Mouse (Mus musculus) erythroblast, adult 5-6 weeks (primary cell): ENCODE results near the gene Sae1. TPM values are rescaled to one million over a fixed set of nuclear protein-coding genes. Genes with fewer than 3 reads are reported as not detected.
A peak's percentile ranks its signal among the peaks of the same experiment; 100 is the strongest.

Experiments used
- ATAC-seq: replicated peaks from 2 replicates; pipeline ENCODE4 v1.8.0; 2016; ENCODE audit warnings: moderate number of reproducible peaks, mild to moderate bottlenecking, moderate TSS enrichment, inconsistent platforms; ENCODE audit not compliant: poor library complexity, low FRiP score, severe bottlenecking
- total RNA-seq, 2 experiments: library from RNA; stranded (forward) in 1 of 2; stranded (reverse) in 1 of 2; fragments of 150-400 nt in 1 of 2; fragments of 200-764, 138-1000 nt in 1 of 2; gene quantifications; 2 replicates each; pipeline versions ENCODE4 v1.2.3 to v1.2.4; 2015 to 2017; ENCODE audit warnings: low replicate concordance in 2 of 2

Sae1 gene
- total RNA-seq, 2 experiments from 2014 or later = 19.4 to 61.9 TPM

- ATAC-seq = no peak
Observed at GRCm38 (mm10) chr7:16366669-16367068, 20.9 kb downstream of the Sae1 start.

- ATAC-seq = no peak
Observed at GRCm38 (mm10) chr7:16366133-16366646, 21.4 kb downstream of the Sae1 start.

GRCm38 (mm10) chr7:16364901-16365500 is 22.6 kb downstream of the Sae1 start:
- ATAC-seq = no peak

- no peak for ATAC-seq
Observed at GRCm38 (mm10) chr7:16364319-16364718, 23.3 kb downstream of the Sae1 start.

- no peak for ATAC-seq
Observed at GRCm38 (mm10) chr7:16357602-16358001, 30.0 kb downstream of the Sae1 start.

- no peak for ATAC-seq
Observed at GRCm38 (mm10) chr7:16355854-16356594, 31.6 kb downstream of the Sae1 start.

- ATAC-seq = no peak
Observed at GRCm38 (mm10) chr7:16349999-16350398, 37.6 kb downstream of the Sae1 start.

GRCm38 (mm10) chr7:16345297-16345696 is 42.3 kb downstream of the Sae1 start:
- ATAC-seq = no peak

- ATAC-seq = no peak
Observed at GRCm38 (mm10) chr7:16344598-16344997, 43.0 kb downstream of the Sae1 start.

- ATAC-seq = no peak
Observed at GRCm38 (mm10) chr7:16337733-16338132, 49.9 kb downstream of the Sae1 start.

GRCm38 (mm10) chr7:16329146-16329545 is 58.5 kb downstream of the Sae1 start:
- ATAC-seq = no peak

- ATAC-seq = 0 out of 2 replicates have a peak, but pooled peaks have one; percentile 18
Observed at GRCm38 (mm10) chr7:16326607-16326971, 61.0 kb downstream of the Sae1 start.

GRCm38 (mm10) chr7:16325920-16326606 is 61.5 kb downstream of the Sae1 start:
- peak; percentile 95 for ATAC-seq

GRCm38 (mm10) chr7:16324661-16325060 is 62.9 kb downstream of the Sae1 start:
- ATAC-seq = no peak

GRCm38 (mm10) chr7:16320479-16320878 is 67.1 kb downstream of the Sae1 start:
- ATAC-seq = no peak

- no peak for ATAC-seq
Observed at GRCm38 (mm10) chr7:16319216-16319615, 68.4 kb downstream of the Sae1 start.

GRCm38 (mm10) chr7:16317094-16317493 is 70.5 kb downstream of the Sae1 start:
- ATAC-seq = no peak

- no peak for ATAC-seq
Observed at GRCm38 (mm10) chr7:16315222-16315759, 72.3 kb downstream of the Sae1 start.

- ATAC-seq = no peak
Observed at GRCm38 (mm10) chr7:16314221-16314775, 73.3 kb downstream of the Sae1 start.
